Mouse (Mus musculus) B cell, adult 2 months (primary cell): ENCODE data around the gene Idh3a.
A peak's percentile ranks its signal among the peaks of the same experiment; 100 is the strongest.
"Not testable (repeated sequence)": the region's sequence is repeated elsewhere in the genome, so short reads cannot be mapped to it uniquely, and the experiment has no call there.

Source experiments
- DNase-seq, 2 experiments: peaks; one replicate each; pipeline ENCODE4 v3.0.0; 2022

The Idh3a gene

GRCm38 (mm10) chr9:54586199-54587061, at the start of gene Idh3a:
Gene Idh3a, plus strand, starts transcription at chr9:54586334.
- DNase-seq: peak; percentile 99

- DNase-seq: no peak
These were observed 49.1 kb upstream of the Idh3a start for GRCm38 (mm10) chr9:54537030-54537429.

- no peak for DNase-seq
These were observed 48.7 kb upstream of the Idh3a start for GRCm38 (mm10) chr9:54537480-54537879.

GRCm38 (mm10) chr9:54538244-54538643, 47.9 kb upstream of the Idh3a start:
- DNase-seq: no peak

GRCm38 (mm10) chr9:54538684-54539083, 47.5 kb upstream of the Idh3a start, which contains the start of gene Sh2d7:
Gene Sh2d7, plus strand, starts transcription at chr9:54538984.
- DNase-seq: no peak

GRCm38 (mm10) chr9:54540801-54541200, 45.3 kb upstream of the Idh3a start:
- no peak for DNase-seq

GRCm38 (mm10) chr9:54544212-54544953, 41.8 kb upstream of the Idh3a start:
- no peak for DNase-seq

- DNase-seq: no peak
These were observed 41.2 kb upstream of the Idh3a start for GRCm38 (mm10) chr9:54544954-54545315.

GRCm38 (mm10) chr9:54547536-54547935, 38.6 kb upstream of the Idh3a start:
- DNase-seq: peak; percentile 56 to 61

GRCm38 (mm10) chr9:54549433-54549832, 36.7 kb upstream of the Idh3a start:
- no peak for DNase-seq

- no peak for DNase-seq
These were observed 33.7 kb upstream of the Idh3a start for GRCm38 (mm10) chr9:54552409-54552808.

GRCm38 (mm10) chr9:54555044-54555443, 31.1 kb upstream of the Idh3a start:
- DNase-seq: peak; percentile 38 to 44

- DNase-seq: no peak
These were observed 27.4 kb upstream of the Idh3a start for GRCm38 (mm10) chr9:54558731-54559130.

- DNase-seq: peak; percentile 72 to 74
These were observed 26.2 kb upstream of the Idh3a start, which contains the start of gene Cib2 for GRCm38 (mm10) chr9:54559771-54560471. Gene Cib2, minus strand, starts transcription at chr9:54560218.

GRCm38 (mm10) chr9:54560831-54561601, 25.1 kb upstream of the Idh3a start:
- no peak for DNase-seq

GRCm38 (mm10) chr9:54566958-54567357, 19.2 kb upstream of the Idh3a start:
- DNase-seq: no peak

- DNase-seq: no peak
These were observed 17.4 kb upstream of the Idh3a start for GRCm38 (mm10) chr9:54568732-54569131.

GRCm38 (mm10) chr9:54571130-54571839, 14.8 kb upstream of the Idh3a start:
- DNase-seq: no peak

- no peak for DNase-seq
These were observed 2.4 kb upstream of the Idh3a start for GRCm38 (mm10) chr9:54583712-54584111.

GRCm38 (mm10) chr9:54584127-54584526, 2.0 kb upstream of the Idh3a start:
- DNase-seq: not testable (repeated sequence)

- no peak for DNase-seq
These were observed 315 bp upstream of the Idh3a start for GRCm38 (mm10) chr9:54585839-54586198.

GRCm38 (mm10) chr9:54587863-54588262, 1.7 kb downstream of the Idh3a start:
- DNase-seq: no peak
